Mouse (Mus musculus) limb, embryonic 10.5 days (tissue): ENCODE results near the gene Tsx. TPM values are rescaled to one million over a fixed set of nuclear protein-coding genes. Genes with fewer than 3 reads are reported as not detected.
"Not testable (repeated sequence)": the region's sequence is repeated elsewhere in the genome, so short reads cannot be mapped to it uniquely, and the experiment has no call there.

Source experiments
- DNase-seq: peaks from one replicate; pipeline ENCODE4 v3.0.0-alpha.2; 2017; ENCODE audit warnings: low spot score
- H3K27ac ChIP-seq: fragments of 300-500 bp; sonication (generic); 2 replicates; pipeline ENCODE4 v1.5.1; 2016; ENCODE audit warnings: mild to moderate bottlenecking
- H3K27me3 ChIP-seq: fragments of 300-500 bp; sonication (generic); 2 replicates; pipeline ENCODE4 v1.6.1; 2016; ENCODE audit warnings: low read depth, mild to moderate bottlenecking; ENCODE audit not compliant: poor library complexity, severe bottlenecking
- H3K36me3 ChIP-seq: fragments of 300-500 bp; sonication (generic); 2 replicates; pipeline ENCODE4 v1.6.1; 2016; ENCODE audit warnings: mild to moderate bottlenecking, moderate library complexity
- H3K4me1 ChIP-seq: fragments of 300-500 bp; sonication (generic); 2 replicates; pipeline ENCODE4 v1.6.1; 2016
- H3K4me3 ChIP-seq: fragments of 300-500 bp; sonication (generic); 2 replicates; pipeline ENCODE4 v1.5.1; 2016; ENCODE audit warnings: mild to moderate bottlenecking, moderate library complexity
- H3K9me3 ChIP-seq: fragments of 300-500 bp; sonication (generic); replicated peaks from 2 replicates; pipeline ENCODE4 v1.6.1; 2016; ENCODE audit warnings: mild to moderate bottlenecking
- WGBS: fragments of 180-500 bp; shearing (Covaris S2); methylation state at CpG from one replicate; pipeline ENCODE4 v1.1.7; 2016; 5-methylcytosine and 5-hydroxymethylcytosine counted together
- polyA plus RNA-seq: library from polyadenylated mRNA; unstranded; fragments of >200 nt; fragmentation: Nextera tagmentation; extraction: Ambion mirVana; gene quantifications from 2 replicates; pipeline ENCODE4 v1.2.1, GENCODE M21; 2016

The Tsx gene
- polyA plus RNA-seq, 1 experiment from 2014 or later: 0.48 TPM

GRCm38 (mm10) chrX:103440803-103441202 is 26.5 kb downstream of the Tsx start:
- no peak for DNase-seq
- H3K4me3 ChIP-seq: no peak overlapping the region
- H3K27ac ChIP-seq: no peak overlapping the region
- peaks cover 73% of the 10 kb centered on the region for H3K27me3 ChIP-seq
- H3K4me1 ChIP-seq: no peaks in the 10 kb centered on the region
- WGBS: 3% methylated on average over 1 of the region's 1 CpGs
- H3K9me3 ChIP-seq: no peaks in the 10 kb centered on the region
- H3K36me3 ChIP-seq: no peaks in the 10 kb centered on the region

GRCm38 (mm10) chrX:103443755-103444154 is 29.5 kb downstream of the Tsx start:
- no peaks in the 10 kb centered on the region for H3K9me3 ChIP-seq
- WGBS: 41% methylated on average over 7 of the region's 7 CpGs
- H3K27ac ChIP-seq: no peak overlapping the region
- no peaks in the 10 kb centered on the region for H3K36me3 ChIP-seq
- DNase-seq: no peak
- peaks cover 72% of the 10 kb centered on the region for H3K27me3 ChIP-seq
- H3K4me3 ChIP-seq: no peak overlapping the region
- H3K4me1 ChIP-seq: 0 out of 2 replicates have a peak, but pooled peaks cover 5% of the 10 kb centered on the region

- no peaks in the 10 kb centered on the region for H3K9me3 ChIP-seq
- H3K4me3 ChIP-seq: peak overlapping the region; percentile 48
- peak; percentile 43 for DNase-seq
- H3K4me1 ChIP-seq: 0 out of 2 replicates have a peak, but pooled peaks cover 5% of the 10 kb centered on the region
- H3K27me3 ChIP-seq: peaks cover 83% of the 10 kb centered on the region
- WGBS: 7% methylated on average over 34 of the region's 34 CpGs
- peak overlapping the region; percentile 25; the same call in 1 of the 2 replicates for H3K27ac ChIP-seq
- H3K36me3 ChIP-seq: no peaks in the 10 kb centered on the region
Measured at GRCm38 (mm10) chrX:103447539-103448169, 33.4 kb downstream of the Tsx start.

- not testable (repeated sequence) for H3K9me3 ChIP-seq, H3K27ac ChIP-seq, DNase-seq, H3K4me1 ChIP-seq, H3K36me3 ChIP-seq
- H3K27me3 ChIP-seq: peaks cover 86% of the 10 kb centered on the region
- 50% methylated on average over 10 of the region's 13 CpGs for WGBS
- peak overlapping the region; percentile 48; the same call in 1 of the 2 replicates for H3K4me3 ChIP-seq
Measured at GRCm38 (mm10) chrX:103448429-103448828, 34.2 kb downstream of the Tsx start.

- not testable (repeated sequence) for DNase-seq, H3K27ac ChIP-seq, H3K36me3 ChIP-seq, H3K4me1 ChIP-seq, H3K4me3 ChIP-seq, H3K9me3 ChIP-seq
- peaks cover 86% of the 10 kb centered on the region for H3K27me3 ChIP-seq
- WGBS: 74% methylated on average over 20 of the region's 27 CpGs
Measured at GRCm38 (mm10) chrX:103448943-103449722, 34.9 kb downstream of the Tsx start.

- Histone ChIP-seq H3K36me3 (no peaks in the 10 kb centered on the region), H3K4me3 (no peak overlapping the region), H3K27ac (no peak overlapping the region), H3K4me1 (0 out of 2 replicates have a peak, but pooled peaks cover 2% of the 10 kb centered on the region), H3K27me3 (peaks cover 50% of the 10 kb centered on the region), H3K9me3 (no peaks in the 10 kb centered on the region)
- DNase-seq: no peak
- WGBS: 85% methylated on average over 6 of the region's 6 CpGs
Measured at GRCm38 (mm10) chrX:103452815-103453214, 38.5 kb downstream of the Tsx start.

- H3K27me3 ChIP-seq: no peaks in the 10 kb centered on the region
- WGBS: 74% methylated on average over 5 of the region's 5 CpGs
- DNase-seq: no peak
- no peaks in the 10 kb centered on the region for H3K4me1 ChIP-seq
- H3K4me3 ChIP-seq: no peak overlapping the region
- H3K9me3 ChIP-seq: no peaks in the 10 kb centered on the region
- peaks cover 24% of the 10 kb centered on the region for H3K36me3 ChIP-seq
- H3K27ac ChIP-seq: no peak overlapping the region
Measured at GRCm38 (mm10) chrX:103460056-103460455, 45.8 kb downstream of the Tsx start.

- Histone ChIP-seq H3K36me3 (peaks cover 65% of the 10 kb centered on the region), H3K27me3 (no peaks in the 10 kb centered on the region), H3K4me3 (no peak overlapping the region), H3K9me3 (no peaks in the 10 kb centered on the region), H3K4me1 (no peaks in the 10 kb centered on the region), H3K27ac (no peak overlapping the region)
- WGBS: 79% methylated on average over 2 of the region's 2 CpGs
- no peak for DNase-seq
Measured at GRCm38 (mm10) chrX:103468998-103469397, 54.7 kb downstream of the Tsx start.

- no peak overlapping the region for H3K27ac ChIP-seq
- H3K27me3 ChIP-seq: no peaks in the 10 kb centered on the region
- no peaks in the 10 kb centered on the region for H3K9me3 ChIP-seq
- DNase-seq: no peak
- H3K36me3 ChIP-seq: peaks cover 40% of the 10 kb centered on the region
- H3K4me1 ChIP-seq: no peaks in the 10 kb centered on the region
- H3K4me3 ChIP-seq: no peak overlapping the region
- WGBS: 84% methylated on average over 3 of the region's 3 CpGs
Measured at GRCm38 (mm10) chrX:103472346-103472745, 58.1 kb downstream of the Tsx start.

Other genes starting within 250 kb of the Tsx start
- gene Nap1l2, start 227.8 kb upstream of the Tsx start, polyA plus RNA-seq: 1.1 and 2.2 TPM in 2 replicates
- gene Cdx4, start 93.1 kb upstream of the Tsx start, polyA plus RNA-seq: not detected in 2 replicates
- 2.6 and 3.0 TPM in 2 replicates for gene Chic1, start 58.0 kb upstream of the Tsx start, polyA plus RNA-seq
- gene Gm26992, start 7.5 kb downstream of the Tsx start, polyA plus RNA-seq: not detected in 2 replicates
- gene Zcchc13, start 216.1 kb downstream of the Tsx start, polyA plus RNA-seq: not detected in 2 replicates